Mouse (Mus musculus) hindbrain, embryonic 11.5 days (tissue): ENCODE measurements around the gene Cilp2. TPM values are rescaled to one million over a fixed set of nuclear protein-coding genes. Genes with fewer than 3 reads are reported as not detected.

ENCODE experiments used
- ATAC-seq: fragments of 200-750 bp; cut with Nextera tagmentation; 2 replicates; pipeline ENCODE4 v1.8.0; 2017; ENCODE audit warnings: mild to moderate bottlenecking, moderate TSS enrichment, moderate library complexity; ENCODE audit not compliant: low FRiP score
- DNase-seq: peaks from one replicate; pipeline ENCODE4 v3.0.0-alpha.2; 2015; ENCODE audit warnings: low spot score
- H3K27ac ChIP-seq: fragments of 300-500 bp; sonication (generic); 2 replicates; pipeline ENCODE4 v1.5.1; 2014; ENCODE audit warnings: mild to moderate bottlenecking, low read depth, low read length
- H3K27me3 ChIP-seq: fragments of 300-500 bp; sonication (generic); 2 replicates; pipeline ENCODE4 v1.6.1; 2014; ENCODE audit warnings: mild to moderate bottlenecking, low read length, moderate library complexity, mixed read lengths; ENCODE audit not compliant: control insufficient read depth, insufficient read depth
- H3K36me3 ChIP-seq: fragments of 300-500 bp; sonication (generic); 2 replicates; pipeline ENCODE4 v1.6.1; 2014; ENCODE audit warnings: mild to moderate bottlenecking, low read length, moderate library complexity, mixed read lengths; ENCODE audit not compliant: control insufficient read depth, insufficient read depth
- H3K4me1 ChIP-seq: fragments of 300-500 bp; sonication (generic); replicated peaks from 2 replicates; pipeline ENCODE4 v1.6.1; 2014; ENCODE audit warnings: low read length, mixed read lengths; ENCODE audit not compliant: control insufficient read depth, insufficient read depth
- H3K4me2 ChIP-seq: fragments of 300-500 bp; sonication (generic); replicated peaks from 2 replicates; pipeline ENCODE4 v1.6.1; 2014; ENCODE audit warnings: mild to moderate bottlenecking, low read depth, low read length
- H3K4me3 ChIP-seq: fragments of 300-500 bp; sonication (generic); 2 replicates; pipeline ENCODE4 v1.5.1; 2014; ENCODE audit warnings: low read depth, low read length
- H3K9ac ChIP-seq: fragments of 300-500 bp; sonication (generic); 2 replicates; pipeline ENCODE4 v1.6.1; 2014; ENCODE audit warnings: low read depth, low read length
- H3K9me3 ChIP-seq: fragments of 300-500 bp; sonication (generic); 2 replicates; pipeline ENCODE4 v1.6.1; 2016; ENCODE audit warnings: low read length; ENCODE audit not compliant: control insufficient read depth
- WGBS: fragments of 180-500 bp; shearing (Covaris S2); extraction: QIAGEN DNeasy Blood & Tissue Kit; methylation state at CpG from one replicate; pipeline ENCODE4 v1.1.7; 2014; 5-methylcytosine and 5-hydroxymethylcytosine counted together
- polyA plus RNA-seq: library from polyadenylated mRNA; unstranded; fragments of >200 nt; fragmentation: Nextera tagmentation; extraction: Ambion mirVana; gene quantifications from 2 replicates; pipeline ENCODE4 v1.2.1, GENCODE M21; 2014

Gene Cilp2
- polyA plus RNA-seq, 1 experiment from 2014 or later, result 0.73 TPM

DNA sequence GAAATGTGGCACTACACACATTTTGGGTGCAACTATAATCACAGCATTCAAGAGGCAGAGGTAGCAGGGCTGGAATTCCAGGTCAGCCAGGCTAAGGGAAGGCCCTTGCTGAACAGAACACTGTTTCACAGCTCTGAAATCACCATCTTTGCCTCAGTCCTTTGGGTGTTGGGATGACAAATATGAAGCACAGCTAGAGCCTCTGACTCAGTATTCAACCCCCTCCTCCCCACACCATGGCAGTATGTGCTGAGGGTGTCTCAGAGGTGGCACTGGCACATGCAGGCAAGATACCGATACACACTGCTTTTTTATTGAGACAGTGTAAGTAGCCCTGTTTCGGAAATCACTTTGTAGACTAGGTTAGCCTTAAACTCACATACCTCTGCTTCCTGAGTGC lies 18.8 kb upstream of the Cilp2 start:
- DNase-seq, result no peak
- no peak overlapping the region for H3K4me3 ChIP-seq
- peaks cover 7% of the 10 kb centered on the region; the same call in 1 of the 2 replicates for H3K36me3 ChIP-seq
- 85% methylated on average over 2 of the region's 2 CpGs for WGBS
- no peak for ATAC-seq
- H3K27ac ChIP-seq, result no peak overlapping the region
- H3K27me3 ChIP-seq, result no peaks in the 10 kb centered on the region
- 0 out of 2 replicates have a peak, but pooled peaks cover 3% of the 10 kb centered on the region for H3K4me1 ChIP-seq
- H3K9me3 ChIP-seq, result no peaks in the 10 kb centered on the region
- no peak overlapping the region for H3K9ac ChIP-seq
- no peak overlapping the region for H3K4me2 ChIP-seq

DNA sequence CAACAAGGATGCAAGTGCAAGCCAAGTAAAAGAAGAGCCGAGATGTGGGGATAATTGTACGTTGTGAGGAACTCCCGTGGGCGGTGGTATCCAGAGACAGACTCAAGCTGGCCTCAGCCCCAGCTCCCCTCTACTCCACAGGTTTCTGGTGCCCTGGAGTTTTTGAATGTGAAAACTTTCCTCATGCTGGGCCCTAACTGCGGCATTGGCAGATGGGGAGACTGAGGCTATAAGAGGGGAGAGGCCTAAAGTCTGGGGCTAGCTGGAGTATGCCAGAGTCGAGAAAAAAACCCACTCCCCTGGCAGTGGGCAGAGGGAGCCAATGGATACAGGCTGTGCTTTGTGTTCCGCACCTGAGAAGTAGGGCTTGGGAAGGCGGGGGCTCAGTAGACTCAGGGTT lies 16.6 kb upstream of the Cilp2 start:
- DNase-seq, result no peak
- Histone ChIP-seq H3K4me1 (0 out of 2 replicates have a peak, but pooled peaks cover 5% of the 10 kb centered on the region), H3K36me3 (peaks cover 3% of the 10 kb centered on the region; the same call in 1 of the 2 replicates), H3K27ac (no peak overlapping the region), H3K27me3 (no peaks in the 10 kb centered on the region), H3K4me2 (no peak overlapping the region), H3K9me3 (no peaks in the 10 kb centered on the region), H3K9ac (no peak overlapping the region), H3K4me3 (no peak overlapping the region)
- ATAC-seq, result no peak
- 88% methylated on average over 8 of the region's 8 CpGs for WGBS

DNA sequence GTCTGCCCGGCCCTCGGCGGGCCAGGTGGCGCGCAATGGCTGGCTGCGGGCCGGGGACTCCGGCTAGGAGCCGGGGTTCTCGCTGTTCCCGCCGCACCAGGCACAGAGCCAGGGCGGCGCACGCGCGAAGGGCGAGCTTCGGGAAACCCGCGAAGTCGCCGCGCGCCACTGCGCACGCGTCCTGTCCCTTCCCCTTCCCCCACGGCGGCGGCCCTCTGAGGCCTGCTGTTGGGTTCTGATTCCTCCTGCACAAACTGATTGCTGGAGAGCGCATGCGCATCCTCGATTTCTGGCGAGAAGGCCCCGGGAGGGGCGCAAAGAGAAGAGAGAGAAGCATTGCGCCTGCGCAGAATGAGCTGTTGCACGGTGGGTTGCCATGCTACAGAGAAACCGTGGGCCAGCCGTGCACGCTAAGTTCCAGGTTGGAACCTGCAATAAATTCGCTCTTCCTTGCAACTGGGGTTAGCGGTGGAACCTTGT lies 15.6 kb upstream of the Cilp2 start:
- Histone ChIP-seq H3K9ac (peak overlapping the region; percentile 73), H3K4me2 (peak overlapping the region; percentile 62), H3K27ac (peak overlapping the region; percentile 70), H3K27me3 (no peaks in the 10 kb centered on the region), H3K4me3 (peak overlapping the region; percentile 66), H3K9me3 (no peaks in the 10 kb centered on the region), H3K36me3 (no peaks in the 10 kb centered on the region), H3K4me1 (0 out of 2 replicates have a peak, but pooled peaks cover 5% of the 10 kb centered on the region)
- DNase-seq, result peak; percentile 100
- WGBS, result under 1% methylated on average over 42 of the region's 45 CpGs
- ATAC-seq, result peak; percentile 86

DNA sequence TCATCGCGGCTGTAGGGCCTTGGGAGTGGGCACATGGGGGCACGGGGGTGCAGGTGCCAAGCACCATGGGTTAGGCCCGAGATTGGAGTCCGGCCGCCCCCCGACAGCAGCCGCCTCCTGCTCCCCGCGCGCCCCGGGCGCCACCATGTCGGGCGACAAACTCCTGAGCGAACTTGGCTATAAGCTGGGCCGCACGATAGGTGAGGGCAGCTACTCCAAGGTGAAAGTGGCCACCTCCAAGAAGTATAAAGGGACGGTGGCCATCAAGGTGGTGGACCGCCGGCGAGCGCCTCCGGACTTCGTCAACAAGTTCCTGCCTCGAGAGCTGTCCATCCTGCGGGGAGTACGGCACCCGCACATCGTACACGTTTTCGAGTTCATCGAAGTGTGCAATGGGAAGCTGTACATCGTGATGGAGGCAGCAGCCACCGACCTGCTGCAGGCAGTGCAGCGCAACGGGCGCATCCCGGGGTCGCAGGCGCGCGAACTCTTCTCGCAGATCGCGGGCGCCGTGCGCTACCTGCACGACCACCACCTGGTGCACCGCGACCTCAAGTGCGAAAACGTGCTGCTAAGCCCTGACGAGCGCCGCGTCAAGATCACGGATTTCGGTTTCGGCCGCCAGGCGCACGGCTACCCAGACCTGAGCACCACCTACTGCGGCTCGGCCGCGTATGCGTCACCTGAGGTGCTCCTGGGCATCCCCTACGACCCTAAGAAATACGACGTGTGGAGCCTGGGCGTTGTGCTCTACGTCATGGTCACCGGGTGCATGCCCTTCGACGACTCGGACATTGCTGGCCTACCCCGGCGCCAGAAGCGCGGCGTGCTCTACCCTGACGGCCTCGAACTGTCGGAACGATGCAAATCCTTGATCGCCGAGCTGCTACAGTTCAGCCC lies 14.9 kb upstream of the Cilp2 start, which contains the start of the genes Tssk6, Ndufa13 and Yjefn3:
Gene Tssk6, plus strand, starts transcription at position 22 of the 900 bp plus-strand sequence.
Gene Ndufa13, minus strand, starts transcription at position 396 of the 900 bp plus-strand sequence.
Gene Yjefn3, minus strand, starts transcription at position 550 of the 900 bp plus-strand sequence.
- DNase-seq, result no peak
- 7% methylated on average over 89 of the region's 89 CpGs for WGBS

DNA sequence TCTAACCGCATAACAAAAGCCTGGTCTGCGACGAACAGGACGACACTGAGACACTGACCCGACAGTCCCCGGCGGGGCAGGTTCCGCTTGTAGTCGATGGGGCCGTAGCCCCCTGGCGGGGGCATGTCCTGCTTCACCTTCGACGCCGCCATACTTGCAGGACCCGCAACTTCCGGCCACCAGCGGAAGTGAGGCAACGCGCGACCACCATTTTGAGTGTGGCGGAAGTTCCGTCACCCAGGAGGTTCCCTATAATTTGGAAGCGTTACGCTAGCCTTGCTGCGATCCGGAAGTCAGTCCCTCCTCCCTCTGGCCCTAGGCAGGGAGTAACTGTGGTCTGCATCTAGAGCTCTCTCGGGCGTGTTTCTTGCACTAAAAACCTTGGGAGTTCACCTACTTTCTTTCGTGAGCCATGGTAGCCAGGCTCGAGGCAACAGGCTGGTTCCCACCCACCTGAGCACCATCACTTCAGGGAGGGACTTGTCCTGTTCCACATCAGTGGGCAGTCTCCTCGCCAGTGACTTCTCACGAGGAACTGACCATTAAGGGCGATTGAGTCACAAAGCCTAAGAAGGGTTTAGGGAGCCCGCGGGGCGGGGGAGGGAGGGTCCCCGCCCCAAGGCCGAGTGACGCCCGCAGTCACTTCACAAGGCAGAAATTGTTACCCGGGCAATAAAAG lies 14.1 kb upstream of the Cilp2 start:
- ATAC-seq (peak; percentile 72), DNase-seq (peak; percentile 98)
- Histone ChIP-seq H3K27ac (peak overlapping the region; percentile 75), H3K4me1 (0 out of 2 replicates have a peak, but pooled peaks cover 5% of the 10 kb centered on the region), H3K4me2 (peak overlapping the region; percentile 62), H3K9me3 (no peaks in the 10 kb centered on the region), H3K9ac (peak overlapping the region; percentile 77), H3K27me3 (no peaks in the 10 kb centered on the region), H3K4me3 (peak overlapping the region; percentile 66), H3K36me3 (no peaks in the 10 kb centered on the region)
- WGBS, result 3% methylated on average over 41 of the region's 41 CpGs

More for the DNA sequence above, 14.9 kb upstream of the Cilp2 start, which contains the start of the genes Tssk6, Ndufa13 and Yjefn3:
- Histone ChIP-seq H3K27ac (peak within 1 kb of the TSS; percentile 75), H3K4me1 (0 out of 2 replicates have a peak, but pooled peaks cover 5% of the 10 kb centered on the region), H3K4me3 (peak within 1 kb of the TSS; percentile 66), H3K9ac (peak within 1 kb of the TSS; percentile 77), H3K4me2 (peak within 1 kb of the TSS; percentile 62), H3K36me3 (no peaks in the 10 kb centered on the region), H3K27me3 (no peaks in the 10 kb centered on the region), H3K9me3 (no peaks in the 10 kb centered on the region)
- ATAC-seq, result peak; percentile 7

DNA sequence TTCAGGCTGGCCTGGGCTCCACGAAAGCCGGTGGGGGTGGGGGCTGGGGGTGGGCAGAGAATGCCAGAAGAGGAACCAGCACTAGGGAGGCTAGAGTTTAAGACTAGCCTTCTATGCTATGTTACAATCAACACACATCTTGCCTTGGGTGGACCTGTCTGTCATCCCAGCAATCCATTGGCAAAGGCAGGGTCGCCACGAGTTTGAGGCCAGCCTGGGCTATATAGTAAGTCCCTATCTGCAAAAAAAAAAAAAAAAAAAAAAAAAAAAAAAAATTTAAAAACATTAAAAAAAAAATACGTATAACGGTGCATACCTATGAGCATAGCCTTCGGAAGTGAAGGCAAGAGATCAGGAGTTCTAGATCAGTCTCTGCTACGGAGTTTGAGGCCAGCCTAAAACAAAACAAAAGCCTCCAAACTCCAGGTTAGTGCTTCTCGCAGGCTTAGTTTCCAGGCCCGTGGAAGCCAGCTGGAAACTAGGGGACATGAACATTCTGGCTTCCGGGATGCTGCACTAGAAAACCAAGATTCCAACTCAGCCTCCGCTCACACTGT lies 13.5 kb upstream of the Cilp2 start:
- Histone ChIP-seq H3K27me3 (no peaks in the 10 kb centered on the region), H3K27ac (peak overlapping the region; percentile 75), H3K36me3 (no peaks in the 10 kb centered on the region), H3K4me1 (0 out of 2 replicates have a peak, but pooled peaks cover 5% of the 10 kb centered on the region), H3K4me3 (peak overlapping the region; percentile 66), H3K4me2 (peak overlapping the region; percentile 62), H3K9me3 (no peaks in the 10 kb centered on the region), H3K9ac (peak overlapping the region; percentile 77)
- 18% methylated on average over 12 of the region's 12 CpGs for WGBS
- DNase-seq (no peak), ATAC-seq (peak; percentile 4; the same call in 1 of the 2 replicates)

DNA sequence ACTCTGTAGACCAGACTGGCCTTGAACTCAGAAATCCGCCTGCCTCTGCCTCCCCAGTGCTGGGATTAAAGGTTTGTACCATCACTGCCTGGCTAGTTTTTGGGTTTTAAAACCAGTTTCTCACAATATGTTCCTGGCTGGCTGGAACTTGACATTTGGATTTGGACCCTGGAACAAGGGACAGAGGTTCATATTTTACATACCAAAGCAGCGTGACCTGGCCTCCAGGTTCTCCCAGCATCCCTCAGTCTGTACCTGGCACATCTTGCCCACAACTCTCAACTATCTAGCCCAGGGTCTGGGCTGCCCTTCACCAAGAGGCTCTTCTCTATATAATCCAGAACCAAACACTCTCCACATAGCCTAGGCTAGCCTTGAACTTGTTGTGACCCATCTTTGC lies 12.4 kb upstream of the Cilp2 start:
- Histone ChIP-seq H3K4me1 (0 out of 2 replicates have a peak, but pooled peaks cover 5% of the 10 kb centered on the region), H3K36me3 (no peaks in the 10 kb centered on the region), H3K4me3 (no peak overlapping the region), H3K4me2 (no peak overlapping the region), H3K9me3 (no peaks in the 10 kb centered on the region), H3K27ac (no peak overlapping the region), H3K9ac (no peak overlapping the region), H3K27me3 (no peaks in the 10 kb centered on the region)
- ATAC-seq, result no peak
- 91% methylated on average over 2 of the region's 2 CpGs for WGBS
- no peak for DNase-seq

DNA sequence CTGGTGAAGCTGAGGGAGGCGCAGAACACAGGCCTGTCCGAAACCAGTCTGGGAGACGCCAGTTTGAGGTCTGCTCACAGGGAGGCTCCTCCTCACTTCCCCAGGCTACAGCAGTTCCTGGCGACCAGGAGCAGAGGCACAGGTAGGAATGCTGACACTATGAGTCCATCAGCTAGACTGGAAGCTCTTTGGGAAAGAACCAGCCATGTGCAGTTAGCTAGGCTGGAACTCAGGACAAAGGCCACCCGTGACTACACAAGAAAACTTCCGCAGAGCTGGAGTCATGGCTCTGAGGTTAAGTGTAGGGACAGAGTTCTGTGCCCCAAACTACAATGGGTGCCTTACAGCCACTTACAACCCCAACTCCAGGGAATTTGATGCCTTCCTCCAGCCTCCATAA lies 10.4 kb upstream of the Cilp2 start:
- WGBS, result 87% methylated on average over 6 of the region's 6 CpGs
- ATAC-seq, result no peak
- no peaks in the 10 kb centered on the region for H3K27me3 ChIP-seq
- DNase-seq, result no peak
- no peak overlapping the region for H3K27ac ChIP-seq
- no peak overlapping the region for H3K9ac ChIP-seq
- no peak overlapping the region for H3K4me3 ChIP-seq
- 0 out of 2 replicates have a peak, but pooled peaks cover 4% of the 10 kb centered on the region for H3K36me3 ChIP-seq
- no peaks in the 10 kb centered on the region for H3K9me3 ChIP-seq
- no peak overlapping the region for H3K4me2 ChIP-seq
- H3K4me1 ChIP-seq, result 0 out of 2 replicates have a peak, but pooled peaks cover 5% of the 10 kb centered on the region
